Mouse (Mus musculus): ENCODE results near the gene 6030445D17Rik. TPM values are rescaled to one million over a fixed set of nuclear protein-coding genes. Genes with fewer than 3 reads are reported as not detected.

The 6030445D17Rik gene
- polyA plus RNA-seq, 1 experiment from 2014 or later = 0.15 TPM

- no peak overlapping the region for H3K4me3 ChIP-seq (ENCODE audit: low read depth, low read length)
- ATAC-seq (ENCODE audit: low FRiP score) (peak; percentile 70), DNase-seq (ENCODE audit: low spot score, missing footprints) (peak; percentile 94)
- peak overlapping the region; percentile 54; the same call in 1 of the 2 replicates for H3K27ac ChIP-seq (ENCODE audit: low read depth, low read length)
- H3K4me2 ChIP-seq = no peak overlapping the region
- H3K9ac ChIP-seq (ENCODE audit: low read length) = no peak overlapping the region
- no peaks in the 10 kb centered on the region for H3K9me3 ChIP-seq (ENCODE audit: control insufficient read depth, low read length)
- H3K36me3 ChIP-seq (ENCODE audit: control insufficient read depth, insufficient read depth, low read length) = no peaks in the 10 kb centered on the region
- 1% methylated on average over 3 of the region's 3 CpGs for WGBS
- no peaks in the 10 kb centered on the region; the same call in none of the 2 replicates for H3K27me3 ChIP-seq (ENCODE audit: control insufficient read depth, insufficient read depth, low read length)
- H3K4me1 ChIP-seq (ENCODE audit: control insufficient read depth, insufficient read depth, low read length) = peaks cover 13% of the 10 kb centered on the region
Observed at GRCm38 (mm10) chr4:136431376-136431693, 30.7 kb upstream of the 6030445D17Rik start.

- peaks cover 19% of the 10 kb centered on the region for H3K4me1 ChIP-seq (ENCODE audit: control insufficient read depth, insufficient read depth, low read length)
- no peak overlapping the region for H3K27ac ChIP-seq (ENCODE audit: low read depth, low read length)
- no peaks in the 10 kb centered on the region for H3K36me3 ChIP-seq (ENCODE audit: control insufficient read depth, insufficient read depth, low read length)
- ATAC-seq (ENCODE audit: low FRiP score) = no peak
- H3K9me3 ChIP-seq (ENCODE audit: control insufficient read depth, low read length) = no peaks in the 10 kb centered on the region
- DNase-seq (ENCODE audit: low spot score, missing footprints) = no peak
- H3K4me2 ChIP-seq = no peak overlapping the region
- 90% methylated on average over 4 of the region's 4 CpGs for whole genome bisulfite sequencing
- H3K4me3 ChIP-seq (ENCODE audit: low read depth, low read length) = no peak overlapping the region
- no peak overlapping the region for H3K9ac ChIP-seq (ENCODE audit: low read length)
- H3K27me3 ChIP-seq (ENCODE audit: control insufficient read depth, insufficient read depth, low read length) = no peaks in the 10 kb centered on the region; the same call in 1 of the 2 replicates
Observed at GRCm38 (mm10) chr4:136434029-136434428, 28.0 kb upstream of the 6030445D17Rik start.

- WGBS = 62% methylated on average over 4 of the region's 4 CpGs
- peaks cover 8% of the 10 kb centered on the region; the same call in 1 of the 2 replicates for H3K4me1 ChIP-seq (ENCODE audit: control insufficient read depth, insufficient read depth, low read length)
- no peak overlapping the region for H3K9ac ChIP-seq (ENCODE audit: low read length)
Observed at GRCm38 (mm10) chr4:136439106-136439505, 22.9 kb upstream of the 6030445D17Rik start.

GRCm38 (mm10) chr4:136441354-136442043, 20.6 kb upstream of the 6030445D17Rik start:
- WGBS = 69% methylated on average over 15 of the region's 15 CpGs
- no peak for DNase-seq (ENCODE audit: low spot score, missing footprints)

More at GRCm38 (mm10) chr4:136439106-136439505, 22.9 kb upstream of the 6030445D17Rik start:
- no peak overlapping the region for H3K4me3 ChIP-seq (ENCODE audit: low read depth, low read length)
- no peak for ATAC-seq (ENCODE audit: low FRiP score)
- H3K4me2 ChIP-seq = no peak overlapping the region
- H3K9me3 ChIP-seq (ENCODE audit: control insufficient read depth, low read length) = no peaks in the 10 kb centered on the region
- no peak overlapping the region for H3K27ac ChIP-seq (ENCODE audit: low read depth, low read length)
- H3K36me3 ChIP-seq (ENCODE audit: control insufficient read depth, insufficient read depth, low read length) = no peaks in the 10 kb centered on the region
- H3K27me3 ChIP-seq (ENCODE audit: control insufficient read depth, insufficient read depth, low read length) = no peaks in the 10 kb centered on the region
- DNase-seq (ENCODE audit: low spot score, missing footprints) = no peak

GRCm38 (mm10) chr4:136444561-136444960, 17.5 kb upstream of the 6030445D17Rik start:
- ATAC-seq (ENCODE audit: low FRiP score) (no peak), DNase-seq (ENCODE audit: low spot score, missing footprints) (no peak)
- WGBS = 79% methylated on average over 4 of the region's 4 CpGs
- Histone ChIP-seq H3K4me3 (ENCODE audit: low read depth, low read length) (no peak overlapping the region), H3K27ac (ENCODE audit: low read depth, low read length) (no peak overlapping the region), H3K27me3 (ENCODE audit: control insufficient read depth, insufficient read depth, low read length) (no peaks in the 10 kb centered on the region), H3K9me3 (ENCODE audit: control insufficient read depth, low read length) (no peaks in the 10 kb centered on the region), H3K36me3 (ENCODE audit: control insufficient read depth, insufficient read depth, low read length) (no peaks in the 10 kb centered on the region), H3K4me2 (no peak overlapping the region), H3K9ac (ENCODE audit: low read length) (no peak overlapping the region), H3K4me1 (ENCODE audit: control insufficient read depth, insufficient read depth, low read length) (no peaks in the 10 kb centered on the region)

More at GRCm38 (mm10) chr4:136441354-136442043, 20.6 kb upstream of the 6030445D17Rik start:
- H3K4me1 ChIP-seq (ENCODE audit: control insufficient read depth, insufficient read depth, low read length) = peaks cover 4% of the 10 kb centered on the region; the same call in 1 of the 2 replicates
- H3K36me3 ChIP-seq (ENCODE audit: control insufficient read depth, insufficient read depth, low read length) = no peaks in the 10 kb centered on the region
- H3K27ac ChIP-seq (ENCODE audit: low read depth, low read length) = no peak overlapping the region
- no peak overlapping the region for H3K9ac ChIP-seq (ENCODE audit: low read length)
- H3K9me3 ChIP-seq (ENCODE audit: control insufficient read depth, low read length) = no peaks in the 10 kb centered on the region
- no peak overlapping the region for H3K4me3 ChIP-seq (ENCODE audit: low read depth, low read length)
- no peak for ATAC-seq (ENCODE audit: low FRiP score)
- H3K4me2 ChIP-seq = no peak overlapping the region
- no peaks in the 10 kb centered on the region for H3K27me3 ChIP-seq (ENCODE audit: control insufficient read depth, insufficient read depth, low read length)

- DNase-seq (ENCODE audit: low spot score, missing footprints) (no peak), ATAC-seq (ENCODE audit: low FRiP score) (no peak)
- H3K4me3 ChIP-seq (ENCODE audit: low read depth, low read length) = no peak overlapping the region
- H3K27ac ChIP-seq (ENCODE audit: low read depth, low read length) = no peak overlapping the region
- 90% methylated on average over 5 of the region's 5 CpGs for WGBS
- no peak overlapping the region for H3K4me2 ChIP-seq
- no peaks in the 10 kb centered on the region for H3K9me3 ChIP-seq (ENCODE audit: control insufficient read depth, low read length)
- H3K27me3 ChIP-seq (ENCODE audit: control insufficient read depth, insufficient read depth, low read length) = no peaks in the 10 kb centered on the region
- H3K9ac ChIP-seq (ENCODE audit: low read length) = no peak overlapping the region
- H3K4me1 ChIP-seq (ENCODE audit: control insufficient read depth, insufficient read depth, low read length) = no peaks in the 10 kb centered on the region
- no peaks in the 10 kb centered on the region for H3K36me3 ChIP-seq (ENCODE audit: control insufficient read depth, insufficient read depth, low read length)
Observed at GRCm38 (mm10) chr4:136449795-136450194, 12.3 kb upstream of the 6030445D17Rik start.

GRCm38 (mm10) chr4:136450271-136450670, 11.8 kb upstream of the 6030445D17Rik start:
- H3K9ac ChIP-seq (ENCODE audit: low read length) = no peak overlapping the region
- H3K4me3 ChIP-seq (ENCODE audit: low read depth, low read length) = no peak overlapping the region
- DNase-seq (ENCODE audit: low spot score, missing footprints) (no peak), ATAC-seq (ENCODE audit: low FRiP score) (no peak)
- no peak overlapping the region for H3K4me2 ChIP-seq
- no peaks in the 10 kb centered on the region for H3K9me3 ChIP-seq (ENCODE audit: control insufficient read depth, low read length)
- no peaks in the 10 kb centered on the region for H3K4me1 ChIP-seq (ENCODE audit: control insufficient read depth, insufficient read depth, low read length)
- WGBS = 80% methylated on average over 4 of the region's 4 CpGs
- H3K27ac ChIP-seq (ENCODE audit: low read depth, low read length) = no peak overlapping the region
- no peaks in the 10 kb centered on the region for H3K27me3 ChIP-seq (ENCODE audit: control insufficient read depth, insufficient read depth, low read length)
- H3K36me3 ChIP-seq (ENCODE audit: control insufficient read depth, insufficient read depth, low read length) = no peaks in the 10 kb centered on the region

- no peaks in the 10 kb centered on the region for H3K4me1 ChIP-seq (ENCODE audit: control insufficient read depth, insufficient read depth, low read length)
- 31% methylated on average over 6 of the region's 6 CpGs for WGBS
- H3K27me3 ChIP-seq (ENCODE audit: control insufficient read depth, insufficient read depth, low read length) = no peaks in the 10 kb centered on the region
- H3K36me3 ChIP-seq (ENCODE audit: control insufficient read depth, insufficient read depth, low read length) = no peaks in the 10 kb centered on the region
- H3K9ac ChIP-seq (ENCODE audit: low read length) = no peak overlapping the region
- DNase-seq (ENCODE audit: low spot score, missing footprints) = no peak
- H3K9me3 ChIP-seq (ENCODE audit: control insufficient read depth, low read length) = no peaks in the 10 kb centered on the region
- H3K4me3 ChIP-seq (ENCODE audit: low read depth, low read length) = no peak overlapping the region
- no peak for ATAC-seq (ENCODE audit: low FRiP score)
- H3K27ac ChIP-seq (ENCODE audit: low read depth, low read length) = no peak overlapping the region
- no peak overlapping the region for H3K4me2 ChIP-seq
Observed at GRCm38 (mm10) chr4:136451564-136451963, 10.5 kb upstream of the 6030445D17Rik start.

GRCm38 (mm10) chr4:136452286-136452685, 9.8 kb upstream of the 6030445D17Rik start:
- H3K4me1 ChIP-seq (ENCODE audit: control insufficient read depth, insufficient read depth, low read length) = no peaks in the 10 kb centered on the region
- H3K27me3 ChIP-seq (ENCODE audit: control insufficient read depth, insufficient read depth, low read length) = no peaks in the 10 kb centered on the region
- H3K4me2 ChIP-seq = no peak overlapping the region
- 81% methylated on average over 3 of the region's 3 CpGs for WGBS
- H3K27ac ChIP-seq (ENCODE audit: low read depth, low read length) = no peak overlapping the region
- no peaks in the 10 kb centered on the region for H3K9me3 ChIP-seq (ENCODE audit: control insufficient read depth, low read length)
- H3K36me3 ChIP-seq (ENCODE audit: control insufficient read depth, insufficient read depth, low read length) = no peaks in the 10 kb centered on the region
- no peak overlapping the region for H3K4me3 ChIP-seq (ENCODE audit: low read depth, low read length)
- DNase-seq (ENCODE audit: low spot score, missing footprints) (no peak), ATAC-seq (ENCODE audit: low FRiP score) (no peak)
- H3K9ac ChIP-seq (ENCODE audit: low read length) = no peak overlapping the region
